Mouse (Mus musculus): ENCODE measurements around the gene Pcx.

Pcx gene

GRCm38 (mm10) chr19:4496535-4497262 is 13.6 kb upstream of the Pcx start:
- no peak for DNase-seq (ENCODE audit: low read depth, low spot score)

GRCm38 (mm10) chr19:4497263-4497973 is 12.9 kb upstream of the Pcx start:
- DNase-seq (ENCODE audit: low read depth, low spot score) = peak; percentile 87

GRCm38 (mm10) chr19:4498062-4498933 is 12.0 kb upstream of the Pcx start, which contains the start of gene 2010003K11Rik:
Gene 2010003K11Rik, minus strand, starts transcription at chr19:4498583.
- DNase-seq (ENCODE audit: low read depth, low spot score) = no peak

GRCm38 (mm10) chr19:4502701-4503100 is 7.6 kb upstream of the Pcx start:
- DNase-seq (ENCODE audit: low read depth, low spot score) = no peak

- no peak for DNase-seq (ENCODE audit: low read depth, low spot score)
Measured at GRCm38 (mm10) chr19:4504830-4505229, 5.4 kb upstream of the Pcx start.

- DNase-seq (ENCODE audit: low read depth, low spot score) = no peak
Measured at GRCm38 (mm10) chr19:4507746-4508145, 2.5 kb upstream of the Pcx start.

- no peak for DNase-seq (ENCODE audit: low read depth, low spot score)
Measured at GRCm38 (mm10) chr19:4511116-4511841, 1.0 kb downstream of the Pcx start.

GRCm38 (mm10) chr19:4513236-4513858 is 3.1 kb downstream of the Pcx start:
- DNase-seq (ENCODE audit: low read depth, low spot score) = no peak

GRCm38 (mm10) chr19:4515746-4516145 is 5.5 kb downstream of the Pcx start:
- DNase-seq (ENCODE audit: low read depth, low spot score) = no peak

- DNase-seq (ENCODE audit: low read depth, low spot score) = no peak
Measured at GRCm38 (mm10) chr19:4516288-4516687, 6.0 kb downstream of the Pcx start.

- DNase-seq (ENCODE audit: low read depth, low spot score) = no peak
Measured at GRCm38 (mm10) chr19:4517483-4517882, 7.2 kb downstream of the Pcx start.

GRCm38 (mm10) chr19:4521426-4522050 is 11.3 kb downstream of the Pcx start:
- no peak for DNase-seq (ENCODE audit: low read depth, low spot score)

- no peak for DNase-seq (ENCODE audit: low read depth, low spot score)
Measured at GRCm38 (mm10) chr19:4534646-4535045, 24.4 kb downstream of the Pcx start.

GRCm38 (mm10) chr19:4535922-4536321 is 25.6 kb downstream of the Pcx start:
- DNase-seq (ENCODE audit: low read depth, low spot score) = no peak

GRCm38 (mm10) chr19:4536606-4537005 is 26.3 kb downstream of the Pcx start:
- no peak for DNase-seq (ENCODE audit: low read depth, low spot score)

- peak; percentile 69 for DNase-seq (ENCODE audit: low read depth, low spot score)
Measured at GRCm38 (mm10) chr19:4540263-4540662, 30.0 kb downstream of the Pcx start.

- no peak for DNase-seq (ENCODE audit: low read depth, low spot score)
Measured at GRCm38 (mm10) chr19:4540992-4541391, 30.7 kb downstream of the Pcx start.

- DNase-seq (ENCODE audit: low read depth, low spot score) = no peak
Measured at GRCm38 (mm10) chr19:4542081-4542480, 31.8 kb downstream of the Pcx start.

GRCm38 (mm10) chr19:4545091-4545490 is 34.8 kb downstream of the Pcx start:
- no peak for DNase-seq (ENCODE audit: low read depth, low spot score)

GRCm38 (mm10) chr19:4545841-4546240 is 35.6 kb downstream of the Pcx start:
- no peak for DNase-seq (ENCODE audit: low read depth, low spot score)

- no peak for DNase-seq (ENCODE audit: low read depth, low spot score)
Measured at GRCm38 (mm10) chr19:4547801-4548200, 37.5 kb downstream of the Pcx start.
